Mouse (Mus musculus) adrenal gland (tissue): ENCODE measurements around the gene Mrvi1.

Experiments used
- intact Hi-C: fragments of 180-260 bp; cut with DNase I; formaldehyde crosslinking; loops from one replicate; pipeline ENCODE4 v1.15.1; 2025

Mrvi1 gene

DNA sequence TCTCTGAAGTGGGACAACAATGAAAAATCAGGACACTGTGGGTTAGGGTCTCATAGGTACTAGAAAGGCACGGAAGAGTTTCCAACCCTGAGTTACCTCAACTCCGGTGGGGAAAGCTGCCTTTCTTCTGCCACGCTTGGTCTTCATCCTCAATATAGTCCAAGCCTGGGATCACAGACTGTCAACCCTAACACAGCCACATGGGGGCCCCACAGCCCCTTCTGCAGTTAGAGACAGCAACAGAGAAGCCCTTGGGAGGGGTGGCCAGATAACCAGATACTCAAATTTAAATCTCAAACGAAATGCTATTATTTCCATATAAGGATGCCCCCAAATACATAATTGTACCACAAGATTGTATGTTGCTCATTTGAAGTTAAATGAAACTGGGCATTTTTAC, 503 bp upstream of the Mrvi1 start:
- intact Hi-C loops, result loop anchor here (2.0 kb wide), 1 partner anchor 32 kb away; no protein-coding TSS in a partner anchor

GRCm38 (mm10) chr7:110981036-110981435, 1.2 kb downstream of the Mrvi1 start:
- intact Hi-C loops, result no loop called here

GRCm38 (mm10) chr7:110977699-110978392, 4.4 kb downstream of the Mrvi1 start:
- intact Hi-C loops, result no loop called here

DNA sequence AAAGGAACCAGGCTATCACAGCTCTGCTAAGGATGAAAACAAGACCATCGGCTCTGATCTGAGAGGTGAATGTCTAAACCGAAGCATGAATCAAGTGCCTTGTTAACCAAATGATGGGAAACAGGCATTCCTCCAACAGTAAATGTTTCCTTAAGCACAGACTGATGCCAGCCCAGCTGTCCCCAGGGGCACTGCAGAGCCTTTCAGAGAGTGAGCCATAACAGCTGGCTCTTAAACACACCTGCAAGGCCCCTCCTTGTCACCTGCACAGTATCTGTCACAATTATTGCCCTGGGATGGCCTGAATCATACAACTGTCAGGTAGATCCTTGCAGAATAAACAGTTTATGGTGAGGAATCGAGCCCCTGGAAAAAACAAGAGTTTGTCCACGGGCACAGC, 8.8 kb downstream of the Mrvi1 start:
- intact Hi-C loops, result no loop called here

DNA sequence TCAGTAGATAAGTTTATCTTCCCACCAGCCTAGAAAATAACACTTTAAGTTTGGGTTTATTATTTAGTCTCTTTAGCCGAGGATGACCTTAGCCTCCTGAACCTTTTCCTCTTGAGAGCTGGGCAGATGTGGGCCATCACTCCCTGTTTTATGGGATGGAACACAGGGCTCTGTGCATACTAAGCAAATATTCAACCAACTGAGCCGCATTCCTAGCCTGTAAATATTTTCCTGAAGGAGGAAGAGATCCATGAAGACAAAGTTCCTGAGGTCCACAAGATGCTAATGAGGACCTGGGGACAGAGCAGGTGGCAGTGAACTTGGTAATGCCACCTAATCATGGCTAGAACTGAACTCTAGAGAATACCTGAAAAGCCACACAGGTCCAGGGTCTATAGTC, 9.5 kb downstream of the Mrvi1 start:
- intact Hi-C loops, result no loop called here

- intact Hi-C loops, result no loop called here
Observed at GRCm38 (mm10) chr7:110967373-110967772, 14.9 kb downstream of the Mrvi1 start.

- intact Hi-C loops, result no loop called here
Observed at GRCm38 (mm10) chr7:110966853-110967252, 15.4 kb downstream of the Mrvi1 start.

DNA sequence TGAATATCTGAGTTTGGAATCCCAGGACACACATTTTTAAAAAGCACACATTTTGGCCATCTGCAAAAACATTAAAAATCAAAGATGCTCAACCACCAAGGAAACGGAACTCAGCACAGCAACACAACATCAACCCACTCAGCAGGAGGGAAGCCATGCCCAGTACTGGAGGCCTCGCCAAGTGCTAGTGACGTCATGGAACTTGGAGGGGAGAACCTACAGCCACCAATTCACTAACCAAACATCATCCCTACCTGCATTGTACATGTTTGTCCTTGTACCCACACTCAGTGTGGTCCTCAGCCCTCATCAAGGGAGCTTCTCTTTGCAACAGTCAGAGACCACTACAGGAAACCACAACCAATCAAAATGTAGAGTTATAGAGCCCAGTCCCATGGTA, 16.9 kb downstream of the Mrvi1 start:
- intact Hi-C loops, result no loop called here

- intact Hi-C loops, result no loop called here
Observed at GRCm38 (mm10) chr7:110963655-110963997, 18.6 kb downstream of the Mrvi1 start.

GRCm38 (mm10) chr7:110962943-110963654, 19.2 kb downstream of the Mrvi1 start:
- intact Hi-C loops, result no loop called here

GRCm38 (mm10) chr7:110962497-110962896, 19.8 kb downstream of the Mrvi1 start:
- intact Hi-C loops, result no loop called here

DNA sequence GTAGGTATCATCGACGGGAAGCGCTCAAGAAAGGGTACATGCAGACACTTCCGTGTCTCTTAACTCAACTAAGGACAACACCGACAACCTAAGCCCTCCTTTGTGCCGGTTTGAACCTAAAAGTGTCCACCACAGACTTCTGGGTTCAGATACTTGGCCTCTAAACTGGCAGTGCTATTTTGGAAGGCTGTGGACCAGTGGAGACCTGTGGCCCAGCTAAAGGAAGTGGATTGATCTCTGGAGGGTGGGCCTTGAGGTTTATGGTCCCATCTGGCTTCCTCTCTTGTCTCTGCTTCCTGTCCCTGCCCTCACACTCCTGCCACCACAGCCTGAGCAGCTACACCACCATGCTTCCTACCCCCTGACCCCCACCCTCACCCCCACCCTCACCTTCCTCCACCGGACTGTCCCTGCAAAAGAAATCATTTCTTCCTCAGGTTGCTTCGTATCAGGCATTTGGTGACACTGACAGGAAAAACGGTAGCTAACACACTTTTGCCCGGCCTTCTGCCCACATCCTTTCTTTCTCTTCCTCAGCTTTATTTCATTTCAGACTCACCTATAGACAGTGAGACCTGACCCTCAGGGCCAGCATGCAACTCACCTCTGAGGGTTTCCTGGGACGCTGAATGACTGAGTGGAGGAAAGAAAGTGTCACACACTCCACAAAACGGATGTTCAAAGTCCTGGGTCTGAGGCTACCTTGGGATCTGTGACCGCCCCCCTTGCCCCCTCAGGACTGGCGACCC, 25.7 kb downstream of the Mrvi1 start:
- intact Hi-C loops, result no loop called here

- intact Hi-C loops, result no loop called here
Observed at GRCm38 (mm10) chr7:110955576-110955975, 26.7 kb downstream of the Mrvi1 start.

- intact Hi-C loops, result no loop called here
Observed at GRCm38 (mm10) chr7:110954072-110954858, 28.0 kb downstream of the Mrvi1 start.

GRCm38 (mm10) chr7:110953210-110953609, 29.1 kb downstream of the Mrvi1 start:
- intact Hi-C loops, result no loop called here

GRCm38 (mm10) chr7:110950621-110950925, 31.7 kb downstream of the Mrvi1 start:
- intact Hi-C loops, result no loop called here

GRCm38 (mm10) chr7:110949785-110950620, 32.3 kb downstream of the Mrvi1 start:
- intact Hi-C loops, result no loop called here

DNA sequence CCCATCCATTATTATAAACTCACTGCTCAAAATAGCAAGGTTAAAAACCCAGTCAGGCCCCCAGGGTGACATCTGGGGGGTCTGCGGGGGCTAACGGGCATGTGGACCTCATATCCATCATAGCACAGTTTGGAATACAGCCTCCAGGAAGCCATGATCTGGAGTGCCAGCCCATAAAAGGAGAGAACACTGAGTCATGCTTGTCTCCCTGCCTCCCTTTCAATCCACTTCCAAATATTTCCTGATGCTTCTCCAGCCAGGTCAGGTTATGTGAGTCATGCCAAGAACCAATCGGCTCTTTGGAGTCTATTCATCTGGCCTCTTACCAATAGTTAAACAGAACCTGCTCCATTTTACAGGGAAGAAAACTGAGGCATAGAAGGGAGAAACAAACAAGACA, 33.7 kb downstream of the Mrvi1 start:
- intact Hi-C loops, result no loop called here

- intact Hi-C loops, result no loop called here
Observed at GRCm38 (mm10) chr7:110947616-110948015, 34.6 kb downstream of the Mrvi1 start.

- intact Hi-C loops, result no loop called here
Observed at GRCm38 (mm10) chr7:110946731-110947130, 35.5 kb downstream of the Mrvi1 start.

DNA sequence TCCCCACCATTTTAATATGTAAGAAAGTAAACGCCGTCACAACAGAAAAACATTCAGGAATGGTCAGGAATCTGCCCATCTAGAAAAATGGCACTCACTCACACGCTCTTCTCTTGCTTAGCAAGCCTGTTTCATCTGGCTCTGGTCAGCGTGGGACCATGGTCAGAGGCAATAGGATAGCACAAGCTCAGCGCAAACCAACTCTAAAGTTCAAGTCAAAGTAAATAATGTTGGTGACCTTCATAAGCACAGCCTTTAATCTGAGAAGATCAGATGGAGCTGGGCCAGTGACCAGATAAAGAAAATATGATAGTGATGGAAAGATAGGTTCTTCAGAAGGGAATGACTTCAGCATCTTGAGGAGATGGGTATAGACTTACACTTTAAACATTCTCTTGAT, 37.9 kb downstream of the Mrvi1 start:
- intact Hi-C loops, result no loop called here
